ENCODE assay signal across 1 mouse cellular context in genomic region chr7:24371809-24372145, GRCm38 (mm10).
TF ChIP-seq lines count a peak whose summit lies in the region.

No protein-coding gene starts in this region.

TF ChIP-seq in MEL, 35 proteins besides CTCF, POLR2A, EP300 and RAD21:
- TF ChIP-seq CHD1 (IDR thresholded peaks at IDR 0.05; ENCODE audit: low read depth, low read length) (peak; percentile 40; the same call in 1 of the 2 replicates), MAZ (IDR thresholded peaks at IDR 0.05; ENCODE audit: low read depth, low read length) (0 out of 2 replicates have a peak, but pooled peaks have one; percentile 11), GABPA (IDR thresholded peaks at IDR 0.05; ENCODE audit: low read depth, low read length) (no peak)
TF ChIP-seq in MEL: peak in this region for 2.
